In the genomic region with DNA sequence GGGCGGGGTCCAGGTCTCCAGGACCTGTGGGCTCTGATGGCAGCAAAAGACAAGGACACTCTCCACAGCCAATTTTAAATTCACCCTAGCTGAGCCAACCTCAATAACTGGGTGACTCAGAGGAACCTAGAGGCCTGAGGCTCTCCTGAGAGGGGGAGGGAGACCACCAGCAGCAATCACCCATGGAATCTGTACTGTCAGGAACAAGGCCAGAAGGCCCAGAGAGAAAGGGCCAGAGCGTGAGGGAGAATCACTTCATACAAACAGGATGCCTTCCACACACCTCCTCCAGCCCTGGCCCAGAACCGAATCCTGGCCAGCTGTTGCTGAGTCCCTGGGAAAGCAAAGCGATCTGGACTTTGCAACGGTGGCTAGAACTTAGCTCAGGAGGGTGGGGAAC, we compare ENCODE assay signal across 15 mouse cellular contexts.
A peak's percentile ranks its signal among the peaks of the same experiment; 100 is the strongest.
DNase-seq lines count a peak whose midpoint lies in the region; ATAC-seq and TF ChIP-seq lines count a peak whose summit lies in the region.
"Had no signal": no experiment of that assay in that cellular context is flagged by ENCODE, and none has a peak within 500 bp of the region (broad histone marks: within the 10 kb centered on the region; RNA-seq: fewer than 3 reads in every experiment).

No protein-coding gene starts in this region.

- no peaks in the 10 kb centered on the region for H3K9me3 ChIP-seq in kidney, embryonic 14.5 days (ENCODE audit: control insufficient read depth, low read length)
- H3K9me3 ChIP-seq in midbrain, postnatal 0 days (ENCODE audit: low read length), result no peaks in the 10 kb centered on the region
- no peaks in the 10 kb centered on the region for H3K9me3 ChIP-seq in midbrain, embryonic 13.5 days
- no peaks in the 10 kb centered on the region for H3K9me3 ChIP-seq in intestine, embryonic 15.5 days
- no peaks in the 10 kb centered on the region for H3K9me3 ChIP-seq in forebrain, embryonic 10.5 days
- no peaks in the 10 kb centered on the region for H3K9me3 ChIP-seq in forebrain, embryonic 15.5 days
- H3K9me3 ChIP-seq: embryonic facial prominence, embryonic 12.5 days; neural tube, embryonic 12.5 days had no signal

- H3K4me3 ChIP-seq in kidney, embryonic 14.5 days (ENCODE audit: low read length), result no peak overlapping the region
- no peak overlapping the region for H3K4me3 ChIP-seq in midbrain, postnatal 0 days (ENCODE audit: low read depth, low read length)
- no peak overlapping the region for H3K4me3 ChIP-seq in midbrain, embryonic 13.5 days (replicated peaks)
- H3K4me3 ChIP-seq in intestine, embryonic 15.5 days (replicated peaks), result no peak overlapping the region
- H3K4me3 ChIP-seq in forebrain, embryonic 10.5 days, result no peak overlapping the region
- H3K4me3 ChIP-seq in forebrain, embryonic 15.5 days, result no peak overlapping the region
- H3K4me3 ChIP-seq: embryonic facial prominence, embryonic 12.5 days; neural tube, embryonic 12.5 days had no signal

- WGBS in kidney, embryonic 14.5 days, result 70% methylated on average over 5 of the region's 5 CpGs
- 77% methylated on average over 5 of the region's 5 CpGs for WGBS in midbrain, postnatal 0 days
- 79% methylated on average over 5 of the region's 5 CpGs for WGBS in midbrain, embryonic 13.5 days
- WGBS in intestine, embryonic 15.5 days, result 44% methylated on average over 5 of the region's 5 CpGs
- WGBS in forebrain, embryonic 10.5 days, result 83% methylated on average over 5 of the region's 5 CpGs
- 85% methylated on average over 5 of the region's 5 CpGs for whole genome bisulfite sequencing in forebrain, embryonic 15.5 days

- no peak overlapping the region for H3K9ac ChIP-seq in kidney, embryonic 14.5 days (ENCODE audit: low read depth, low read length)
- H3K9ac ChIP-seq in midbrain, postnatal 0 days (replicated peaks; ENCODE audit: low read length, poor library complexity, severe bottlenecking), result no peak overlapping the region
- no peak overlapping the region for H3K9ac ChIP-seq in midbrain, embryonic 13.5 days (replicated peaks)
- H3K9ac ChIP-seq in intestine, embryonic 15.5 days, result no peak overlapping the region
- H3K9ac ChIP-seq in forebrain, embryonic 15.5 days (replicated peaks), result no peak overlapping the region
- H3K9ac ChIP-seq: embryonic facial prominence, embryonic 12.5 days; neural tube, embryonic 12.5 days had no signal

- no peaks in the 10 kb centered on the region for H3K36me3 ChIP-seq in kidney, embryonic 14.5 days (ENCODE audit: control insufficient read depth, insufficient read depth, low read length)
- H3K36me3 ChIP-seq in midbrain, postnatal 0 days (ENCODE audit: insufficient read depth, low read length), result no peaks in the 10 kb centered on the region
- H3K36me3 ChIP-seq in midbrain, embryonic 13.5 days, result no peaks in the 10 kb centered on the region
- no peaks in the 10 kb centered on the region for H3K36me3 ChIP-seq in intestine, embryonic 15.5 days
- H3K36me3 ChIP-seq in forebrain, embryonic 10.5 days (replicated peaks), result peaks cover under 1% of the 10 kb centered on the region; the same call in 1 of the 2 replicates
- H3K36me3 ChIP-seq in forebrain, embryonic 15.5 days, result no peaks in the 10 kb centered on the region
- H3K36me3 ChIP-seq: embryonic facial prominence, embryonic 12.5 days; neural tube, embryonic 12.5 days had no signal

- peaks cover 7% of the 10 kb centered on the region; the same call in 1 of the 2 replicates for H3K4me1 ChIP-seq in kidney, embryonic 14.5 days (ENCODE audit: control insufficient read depth, insufficient read depth, low read length)
- no peaks in the 10 kb centered on the region for H3K4me1 ChIP-seq in midbrain, postnatal 0 days (ENCODE audit: insufficient read depth, low read length)
- peaks cover 15% of the 10 kb centered on the region for H3K4me1 ChIP-seq in midbrain, embryonic 13.5 days (replicated peaks)
- H3K4me1 ChIP-seq in intestine, embryonic 15.5 days (replicated peaks), result peaks cover 18% of the 10 kb centered on the region; the same call in 1 of the 2 replicates
- H3K4me1 ChIP-seq in forebrain, embryonic 10.5 days, result peaks cover 51% of the 10 kb centered on the region
- H3K4me1 ChIP-seq in forebrain, embryonic 15.5 days, result peaks cover 14% of the 10 kb centered on the region
- H3K4me1 ChIP-seq: neural tube, embryonic 12.5 days had no signal

- no peak for ATAC-seq in kidney, embryonic 14.5 days (ENCODE audit: low FRiP score, low TSS enrichment)
- ATAC-seq in midbrain, postnatal 0 days (ENCODE audit: low FRiP score), result no peak
- ATAC-seq in midbrain, embryonic 13.5 days, result no peak
- ATAC-seq in intestine, embryonic 15.5 days, result peak; percentile 34
- ATAC-seq in forebrain, embryonic 15.5 days (replicated peaks), result no peak

- peak overlapping the region; percentile 14; the same call in 1 of the 2 replicates for H3K27ac ChIP-seq in kidney, embryonic 14.5 days (ENCODE audit: low read depth, low read length)
- 0 out of 2 replicates have a peak overlapping the region, but pooled peaks have one; percentile 38 for H3K27ac ChIP-seq in midbrain, postnatal 0 days (ENCODE audit: low read depth, low read length)
- H3K27ac ChIP-seq in midbrain, embryonic 13.5 days, result no peak overlapping the region
- peak overlapping the region; percentile 48 for H3K27ac ChIP-seq in intestine, embryonic 15.5 days
- H3K27ac ChIP-seq in forebrain, embryonic 10.5 days, result no peak overlapping the region
- H3K27ac ChIP-seq in forebrain, embryonic 15.5 days (replicated peaks), result no peak overlapping the region
- H3K27ac ChIP-seq: embryonic facial prominence, embryonic 12.5 days; neural tube, embryonic 12.5 days had no signal

- DNase-seq in kidney, postnatal 14 days, result no peak
- no peak for DNase-seq in midbrain, postnatal 0 days (ENCODE audit: low spot score)
- no peak for DNase-seq in forebrain, embryonic 10.5 days (ENCODE audit: extremely low spot score, low spot score)
- DNase-seq: cerebellum, adult 9-11 months; heart, postnatal 14 days; kidney, adult 9 months; liver; right cerebral cortex, postnatal 25 days; thymus, postnatal 4 days had no signal

- H3K4me2 ChIP-seq in kidney, embryonic 14.5 days (replicated peaks; ENCODE audit: low read depth, low read length), result no peak overlapping the region
- H3K4me2 ChIP-seq in midbrain, postnatal 0 days (ENCODE audit: low read depth, low read length, poor library complexity, severe bottlenecking), result no peak overlapping the region
- no peak overlapping the region for H3K4me2 ChIP-seq in midbrain, embryonic 13.5 days (replicated peaks)
- no peak overlapping the region for H3K4me2 ChIP-seq in intestine, embryonic 15.5 days (replicated peaks)
- no peak overlapping the region for H3K4me2 ChIP-seq in forebrain, embryonic 15.5 days (replicated peaks)
- H3K4me2 ChIP-seq: embryonic facial prominence, embryonic 12.5 days; neural tube, embryonic 12.5 days had no signal

- no peaks in the 10 kb centered on the region for H3K27me3 ChIP-seq in kidney, embryonic 14.5 days (ENCODE audit: control insufficient read depth, insufficient read depth, low read length)
- no peaks in the 10 kb centered on the region for H3K27me3 ChIP-seq in midbrain, postnatal 0 days (ENCODE audit: insufficient read depth, low read length)
- 0 out of 2 replicates have a peak, but pooled peaks cover 7% of the 10 kb centered on the region for H3K27me3 ChIP-seq in midbrain, embryonic 13.5 days
- no peaks in the 10 kb centered on the region for H3K27me3 ChIP-seq in intestine, embryonic 15.5 days (replicated peaks)
- H3K27me3 ChIP-seq in forebrain, embryonic 10.5 days (ENCODE audit: poor library complexity, severe bottlenecking), result no peaks in the 10 kb centered on the region
- no peaks in the 10 kb centered on the region for H3K27me3 ChIP-seq in forebrain, embryonic 15.5 days
- H3K27me3 ChIP-seq: embryonic facial prominence, embryonic 12.5 days; neural tube, embryonic 12.5 days had no signal

- TF ChIP-seq CTCF in midbrain, postnatal 0 days (IDR thresholded peaks at IDR 0.05), result no peak

Comparison
In these comparisons a context has a peak if more than half of its experiments do, and no peak if none do; other contexts are left out.
1. H3K27ac ChIP-seq: peak in kidney, embryonic 14.5 days (single experiment), midbrain, postnatal 0 days (single experiment) and intestine, embryonic 15.5 days (single experiment); none in midbrain, embryonic 13.5 days (single experiment), forebrain, embryonic 10.5 days (single experiment) and forebrain, embryonic 15.5 days (single experiment).